Mouse (Mus musculus) mature B cell (primary cell): ENCODE measurements around the gene 1700013G24Rik.

ENCODE experiments used
- in situ Hi-C: fragments of 300-500 bp; cut with MboI; formaldehyde crosslinking; loops from 2 replicates; pipeline ENCODE4 v1.14.3; 2019

The 1700013G24Rik gene

DNA sequence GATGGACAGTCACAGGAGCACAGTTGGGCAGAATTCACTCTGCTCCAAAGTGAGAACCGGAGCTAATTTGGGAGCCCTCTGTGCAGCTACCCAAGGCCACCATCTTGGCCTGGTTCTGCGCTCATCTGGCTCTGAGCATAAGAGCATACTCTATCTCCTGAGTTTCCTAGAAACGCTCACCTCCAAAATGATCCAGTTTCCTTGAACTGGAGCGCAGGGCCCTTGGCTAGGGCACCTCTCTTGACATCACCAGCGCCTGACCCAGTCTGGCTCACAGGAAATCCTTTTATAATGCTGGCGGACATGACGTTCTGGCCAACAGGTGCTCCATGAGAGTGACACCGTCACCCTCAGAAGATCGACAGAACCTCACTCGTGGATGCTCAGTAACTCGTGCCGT is 3.5 kb downstream of the 1700013G24Rik start:
- in situ Hi-C loops: no loop called here

DNA sequence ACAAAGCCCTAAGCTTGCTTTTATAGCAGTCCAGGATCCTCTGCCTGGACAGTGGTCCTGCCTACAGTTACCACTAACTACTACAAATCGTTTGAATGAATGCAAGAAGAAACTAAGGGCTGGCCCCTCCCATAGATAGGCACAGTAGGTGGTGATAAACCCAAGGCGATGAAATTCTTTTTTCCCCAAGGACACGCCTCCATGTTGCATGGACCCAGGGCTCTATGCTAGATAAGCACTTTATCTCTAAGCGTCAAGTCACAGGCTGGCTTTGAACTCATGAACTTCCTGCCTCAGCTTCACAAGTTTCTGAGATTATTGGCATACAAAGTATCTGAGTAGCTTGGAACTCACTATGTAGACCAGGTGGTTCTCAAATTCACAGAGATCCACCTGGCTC is 4.2 kb downstream of the 1700013G24Rik start:
- in situ Hi-C loops: no loop called here

DNA sequence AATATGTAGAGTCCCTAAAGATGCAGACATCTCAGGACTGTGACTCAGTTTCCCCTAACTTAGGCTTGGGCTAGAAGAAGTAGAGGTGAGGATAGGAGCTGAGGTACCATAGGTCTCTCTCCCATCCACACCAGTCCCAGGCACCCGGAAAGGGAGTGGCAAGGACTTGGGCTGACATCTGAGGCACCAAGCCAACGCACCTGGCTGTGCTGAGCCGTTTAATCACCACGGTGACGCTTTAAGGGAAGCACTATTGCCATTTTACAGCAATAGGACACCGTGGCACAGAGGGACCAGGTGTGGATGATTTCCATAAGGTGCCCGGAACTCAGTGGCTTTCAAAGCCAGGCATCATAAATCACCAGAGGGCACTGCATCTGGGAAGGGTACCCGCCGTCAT is 5.2 kb downstream of the 1700013G24Rik start:
- in situ Hi-C loops: no loop called here

DNA sequence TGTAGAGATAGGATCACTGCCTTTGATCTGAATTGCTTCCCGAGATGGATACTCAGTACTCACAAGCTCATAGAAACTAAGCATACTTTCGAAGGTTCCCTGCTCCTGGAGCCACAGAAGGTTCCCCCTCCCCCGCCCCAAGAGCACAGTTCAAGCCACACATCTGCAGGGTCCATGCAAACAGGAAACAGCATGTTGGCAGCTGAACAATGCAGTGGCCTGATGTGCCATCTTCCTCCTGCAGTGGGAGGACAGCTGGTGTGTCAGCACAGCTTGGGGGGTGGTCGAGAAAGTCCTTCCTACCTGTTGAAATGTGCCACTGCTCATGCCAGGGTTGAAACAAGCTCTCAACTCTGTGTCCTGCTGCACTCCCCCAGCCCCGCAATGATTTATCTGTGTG is 5.8 kb downstream of the 1700013G24Rik start:
- in situ Hi-C loops: no loop called here

DNA sequence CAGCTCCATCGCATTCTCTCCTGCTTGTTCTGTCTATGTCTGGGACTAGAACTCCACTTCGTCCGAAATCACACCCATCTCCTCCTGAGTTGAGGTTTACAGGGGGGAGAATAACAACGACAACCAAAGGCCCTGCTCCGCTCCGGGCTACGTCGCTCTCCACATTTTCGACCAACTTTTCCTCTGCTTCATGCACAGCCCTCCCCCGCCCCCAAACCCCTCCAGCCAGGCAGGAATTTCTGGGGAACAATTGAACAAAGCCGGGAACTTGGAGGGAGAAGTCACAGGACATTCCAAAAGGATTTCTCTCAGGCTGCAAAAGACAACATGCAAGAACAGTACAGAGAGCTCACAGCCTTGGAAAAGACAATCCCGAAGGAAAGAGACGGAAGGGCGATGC is 7.6 kb downstream of the 1700013G24Rik start:
- in situ Hi-C loops: no loop called here

DNA sequence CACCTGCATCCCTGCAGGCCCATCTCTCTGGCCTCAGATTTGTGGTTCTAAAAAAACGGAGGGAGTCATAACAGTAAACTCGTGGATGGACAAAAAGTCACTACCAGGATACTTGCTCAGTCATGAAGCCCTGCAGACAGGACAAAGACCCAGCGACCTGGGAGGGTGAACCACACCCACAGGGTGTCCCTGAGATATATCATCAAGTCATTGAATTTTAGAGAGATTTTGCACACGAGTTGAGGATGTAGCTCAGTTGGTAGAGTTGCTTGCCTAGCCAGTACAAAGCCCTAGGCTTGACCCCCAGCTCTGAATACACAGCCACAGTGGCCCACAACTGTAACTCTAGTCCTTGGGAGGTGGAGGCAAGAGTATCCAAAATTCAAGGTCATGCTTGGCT is 8.1 kb downstream of the 1700013G24Rik start:
- in situ Hi-C loops: no loop called here

DNA sequence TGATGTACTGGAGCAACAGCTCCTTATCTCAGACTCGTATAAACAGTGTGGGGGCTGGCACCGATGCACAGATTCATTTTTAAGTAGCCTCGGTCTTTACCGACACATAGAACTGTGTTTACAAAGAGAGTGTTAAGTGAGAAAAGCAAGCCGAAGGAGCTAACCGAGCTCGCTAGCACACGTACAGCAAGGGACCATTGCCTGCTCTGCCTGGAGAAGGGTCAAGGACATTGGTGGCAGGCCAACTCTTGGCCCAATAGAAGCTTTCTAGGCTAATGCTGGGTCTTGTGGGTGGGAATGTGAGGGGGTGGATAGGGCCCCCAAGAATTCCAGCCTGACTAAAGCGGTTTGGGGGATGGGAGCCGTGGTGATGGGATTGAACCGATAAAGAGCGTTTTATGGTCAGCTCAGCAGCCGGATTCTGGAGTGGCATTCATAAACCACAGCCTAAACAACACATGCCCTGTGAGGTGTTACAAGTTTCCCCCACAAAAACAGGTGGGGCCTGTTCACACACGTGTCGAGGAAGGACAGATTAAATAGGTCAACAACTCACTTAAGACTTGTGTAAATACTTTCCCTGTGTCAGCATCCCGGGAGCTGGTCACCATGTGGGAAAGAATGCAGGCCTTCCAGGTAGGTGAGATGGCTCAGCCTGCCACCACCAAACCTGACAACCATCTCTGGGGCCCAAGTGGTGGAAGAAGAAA is 9.1 kb downstream of the 1700013G24Rik start:
- in situ Hi-C loops: no loop called here

DNA sequence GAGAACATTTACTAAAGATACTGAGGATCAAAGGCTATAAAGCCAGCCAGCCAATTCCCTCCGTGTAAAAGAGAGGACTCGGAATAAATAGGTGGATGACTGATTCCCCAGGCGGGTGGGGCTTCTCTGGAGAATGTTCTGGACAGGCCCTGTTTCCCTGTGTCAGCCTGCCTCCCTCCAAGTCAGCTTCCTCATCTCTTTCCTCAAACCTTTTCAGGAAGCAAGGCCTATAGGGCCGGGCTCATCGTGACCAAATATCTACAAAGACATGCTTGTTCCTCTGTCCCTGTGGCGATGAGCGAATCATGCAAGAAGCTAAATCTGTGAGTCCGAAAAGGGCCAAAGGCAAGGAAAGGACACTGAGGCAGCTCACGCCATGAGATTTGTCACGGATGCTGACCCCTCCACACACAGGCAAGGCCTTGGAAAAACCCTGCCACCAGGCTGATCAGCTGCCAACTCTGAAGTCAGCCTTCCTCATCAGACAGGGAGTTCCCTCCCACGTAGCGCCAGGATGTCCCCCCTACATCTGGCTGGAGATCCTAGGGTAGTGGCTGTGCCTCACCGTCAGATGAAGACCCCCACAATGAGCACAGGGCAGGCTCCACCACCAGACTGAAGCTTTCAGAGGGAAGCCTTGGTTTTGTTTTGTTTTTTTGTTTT is 12.2 kb downstream of the 1700013G24Rik start:
- in situ Hi-C loops: no loop called here

DNA sequence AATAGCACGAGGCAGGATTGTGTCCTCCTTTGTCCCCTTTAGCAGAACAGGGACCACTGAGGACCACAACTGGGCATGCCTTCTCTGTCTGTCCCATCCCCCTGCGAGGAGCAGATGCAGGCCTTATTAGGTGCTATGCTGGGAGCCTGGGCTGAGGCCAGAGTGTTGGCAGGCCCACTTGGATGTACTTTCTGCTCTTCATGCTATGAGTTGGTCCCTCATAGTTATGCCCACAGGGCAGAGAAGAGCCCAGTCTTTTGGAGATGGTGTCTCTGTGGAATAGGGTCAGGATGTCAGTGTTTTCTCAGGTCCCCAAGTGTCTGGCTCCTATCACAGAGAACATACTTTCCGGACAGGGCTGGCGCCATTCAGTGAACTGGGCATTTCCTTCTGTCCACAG is 13.9 kb downstream of the 1700013G24Rik start:
- in situ Hi-C loops: no loop called here

DNA sequence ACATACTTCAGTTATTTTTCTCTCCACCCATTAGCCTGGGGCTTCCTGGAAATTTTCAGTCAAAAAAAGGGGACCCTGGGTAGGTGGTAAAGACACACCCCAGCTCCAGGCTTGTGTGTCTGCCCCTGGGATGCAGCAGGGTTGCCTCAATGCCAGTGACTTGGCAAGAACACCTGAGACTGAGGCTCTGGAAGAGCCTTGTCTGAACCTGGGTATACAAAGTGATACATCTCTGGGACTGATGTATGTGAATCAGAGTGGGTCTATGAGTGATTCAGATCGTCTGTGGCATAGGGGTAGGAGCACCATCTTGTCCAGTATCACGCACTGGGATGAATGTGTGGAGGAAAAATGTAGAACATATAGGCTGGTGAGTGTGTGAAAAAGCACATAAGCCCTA is 14.4 kb downstream of the 1700013G24Rik start:
- in situ Hi-C loops: no loop called here

DNA sequence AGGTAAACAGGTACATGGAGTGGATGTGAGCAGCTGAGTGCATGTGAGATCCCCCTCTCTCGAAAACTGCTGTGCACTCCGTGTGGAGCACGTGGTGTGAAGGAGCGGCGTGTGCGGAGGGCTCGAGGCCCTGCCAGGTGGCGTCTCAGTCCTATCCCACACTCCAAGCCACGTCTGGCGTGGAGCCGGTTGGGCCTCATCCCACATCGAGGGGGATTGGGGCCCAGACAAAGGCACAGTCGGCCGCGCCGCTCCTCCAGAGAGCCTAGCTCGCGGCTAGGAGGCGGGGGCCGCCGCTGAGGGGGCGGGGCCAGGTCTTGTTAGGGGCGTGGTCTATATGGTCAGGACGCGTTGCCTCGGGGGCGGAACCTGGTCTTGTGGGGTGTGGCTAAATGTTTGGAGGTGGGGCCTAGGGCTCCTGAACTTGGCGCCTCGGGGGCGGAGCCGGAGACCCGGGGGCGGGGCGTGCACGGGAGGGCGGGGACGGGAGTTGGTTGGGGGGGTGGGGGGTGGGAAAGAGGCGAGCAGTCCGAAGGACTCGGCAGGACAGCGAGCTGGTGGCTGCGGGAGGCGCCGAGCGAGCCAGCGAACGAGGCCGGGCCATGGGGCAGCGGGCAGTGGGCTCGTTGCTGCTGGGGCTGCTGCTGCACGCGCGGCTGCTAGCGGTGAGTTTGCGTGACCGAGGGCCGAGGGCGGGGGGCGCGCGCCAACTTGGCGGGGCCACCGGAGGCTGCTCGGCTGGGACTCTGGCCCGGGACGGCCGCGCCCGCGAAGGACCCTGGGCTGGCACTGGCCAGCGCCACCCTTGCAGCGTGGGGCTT is 15.4 kb downstream of the 1700013G24Rik start, which contains the start of gene Hspg2:
Gene Hspg2, plus strand, starts transcription at position 510 of the 821 bp plus-strand sequence.
- in situ Hi-C loops: no loop called here

DNA sequence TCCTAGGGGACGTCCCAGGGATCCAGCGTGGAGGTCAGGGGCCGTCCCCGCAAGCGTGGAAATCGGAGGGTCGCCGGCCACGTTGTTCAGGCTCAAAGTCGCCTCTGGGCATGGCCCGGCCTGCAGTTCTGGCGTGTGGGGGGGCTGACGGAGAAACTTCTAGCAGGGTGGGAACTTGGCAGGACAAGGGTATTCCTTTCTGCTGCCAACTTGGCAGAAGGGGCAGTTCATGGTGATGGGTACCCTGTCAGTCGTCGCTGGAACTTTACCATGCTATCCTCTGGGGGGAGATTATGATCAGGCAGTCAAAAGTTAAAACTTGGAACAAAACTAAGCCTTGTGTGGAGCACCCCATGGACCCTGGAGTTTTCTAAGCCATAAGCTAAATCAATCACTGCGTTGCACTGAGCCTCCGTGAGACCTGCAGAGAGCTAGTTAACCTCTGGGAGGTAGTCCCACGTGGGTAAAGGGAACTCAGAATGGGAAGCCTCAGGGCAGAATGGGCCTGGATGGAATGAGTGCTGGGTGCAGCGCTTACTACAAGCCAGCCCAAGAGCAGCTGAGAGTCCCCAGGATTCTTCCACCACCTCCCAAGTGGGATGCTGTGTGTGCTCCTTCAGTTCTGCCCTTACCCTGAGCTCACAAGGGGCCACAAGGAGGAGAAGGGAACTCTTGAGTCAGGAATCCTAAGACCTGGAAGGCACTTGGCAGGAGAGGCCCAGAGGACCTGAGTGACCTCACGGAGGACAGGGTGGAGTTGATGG is 16.2 kb downstream of the 1700013G24Rik start:
- in situ Hi-C loops: no loop called here

DNA sequence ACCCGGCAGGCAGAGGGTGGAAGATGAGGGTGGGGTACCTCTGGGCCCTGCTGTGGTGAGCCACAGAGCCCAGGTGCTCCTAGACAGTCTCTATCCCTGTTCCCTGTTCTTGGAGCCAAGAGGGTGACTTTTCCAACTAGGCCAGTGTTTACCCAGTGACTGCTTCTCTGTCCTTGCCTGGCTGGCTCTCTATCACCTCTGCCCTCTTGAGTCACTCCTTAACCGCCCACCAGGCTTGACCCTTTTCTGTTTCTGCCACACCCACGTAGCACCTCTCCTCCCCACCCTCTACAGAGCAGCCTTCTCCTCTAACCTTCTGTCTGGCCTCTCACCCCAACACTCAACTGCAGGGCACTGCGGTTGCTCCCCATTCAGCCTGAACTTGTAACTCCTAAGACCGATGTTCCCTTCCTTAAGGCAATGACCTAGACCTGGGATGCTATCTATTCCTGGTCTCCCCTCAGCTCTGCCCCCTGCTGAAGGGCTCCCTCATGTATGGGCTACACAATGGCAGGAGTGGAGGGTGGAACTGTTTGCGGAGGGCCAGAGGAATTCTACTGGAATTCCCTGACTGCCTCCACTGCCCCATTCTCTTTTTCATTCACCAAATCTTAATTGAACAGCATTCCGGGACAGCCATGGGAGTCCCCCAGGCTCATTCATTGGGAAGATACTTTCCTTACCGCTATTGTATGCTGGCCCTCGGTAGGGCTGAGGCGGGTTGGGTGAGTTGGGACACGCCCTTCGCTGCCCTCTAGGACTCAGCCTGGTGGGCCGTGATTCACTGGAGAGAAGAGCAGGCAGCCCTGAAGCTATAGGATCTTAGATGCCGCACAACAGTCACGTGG is 17.0 kb downstream of the 1700013G24Rik start:
- in situ Hi-C loops: no loop called here

DNA sequence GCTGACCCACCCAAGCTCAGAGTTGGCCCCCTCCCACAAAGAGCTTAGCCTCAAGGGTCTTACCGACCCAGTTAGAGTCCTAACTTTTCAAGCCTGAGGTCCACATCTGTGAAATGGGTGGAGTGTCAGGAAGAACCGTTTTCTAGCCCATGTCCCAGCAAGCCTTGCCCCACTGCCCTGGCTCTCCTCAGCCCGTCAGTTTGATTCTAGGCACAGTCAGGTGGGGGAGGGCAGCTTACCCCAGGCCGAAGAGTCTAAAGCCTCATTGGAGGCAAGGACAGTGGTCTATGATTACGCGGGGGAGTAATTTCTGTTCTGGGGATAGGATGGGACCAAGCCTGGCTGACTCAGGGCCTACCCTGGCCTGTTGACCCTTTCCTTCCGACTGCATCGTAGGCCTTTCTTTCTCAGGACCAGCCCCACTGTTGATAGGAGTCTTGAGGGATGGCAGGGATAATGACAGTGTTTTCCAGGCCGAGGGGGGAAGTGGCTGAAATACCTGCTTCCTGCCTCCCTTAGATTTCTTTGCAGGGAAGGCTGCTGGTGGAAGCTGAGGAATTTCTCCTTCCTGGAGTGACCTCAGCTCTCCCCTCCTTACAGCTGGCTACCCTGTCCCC is 17.7 kb downstream of the 1700013G24Rik start:
- in situ Hi-C loops: no loop called here

DNA sequence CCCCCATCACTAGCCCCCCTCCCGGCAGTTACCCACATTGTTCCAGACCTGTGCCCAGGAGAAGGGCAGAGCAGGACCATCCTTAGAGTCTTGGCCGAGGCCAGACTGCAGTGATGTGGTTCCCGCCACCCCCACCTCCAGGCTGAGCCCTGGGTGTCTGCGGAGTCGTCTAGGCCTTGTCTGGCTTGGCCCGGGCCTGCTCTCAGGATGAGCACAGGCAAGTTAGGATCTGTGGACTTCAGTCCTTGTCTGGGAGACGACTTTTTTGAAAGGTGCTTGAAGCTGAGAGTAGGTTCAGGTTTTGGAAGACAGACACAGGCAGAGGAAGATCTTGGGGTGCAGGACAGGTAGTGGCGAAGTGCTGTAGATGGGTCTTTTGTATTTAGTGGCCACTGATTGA is 18.2 kb downstream of the 1700013G24Rik start:
- in situ Hi-C loops: no loop called here

DNA sequence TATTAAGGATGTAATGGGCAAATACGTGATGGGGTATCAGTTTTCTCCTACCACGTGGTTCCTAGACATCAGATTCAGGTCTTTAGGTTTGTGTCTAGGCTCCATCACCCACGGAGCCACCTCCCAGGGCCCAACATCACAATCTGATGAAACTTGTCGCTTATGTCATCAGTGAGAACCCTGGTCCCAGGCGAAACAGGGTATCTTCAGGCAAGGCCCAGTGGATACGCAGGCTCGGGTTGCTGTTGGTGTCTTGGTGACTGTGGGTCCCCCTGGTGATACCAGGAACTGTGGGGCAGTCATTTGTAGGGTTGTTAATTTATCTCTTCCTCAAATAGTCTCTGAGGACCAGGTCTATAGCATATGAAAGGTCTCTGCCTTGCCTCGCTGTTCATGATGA is 20.2 kb downstream of the 1700013G24Rik start:
- in situ Hi-C loops: no loop called here

DNA sequence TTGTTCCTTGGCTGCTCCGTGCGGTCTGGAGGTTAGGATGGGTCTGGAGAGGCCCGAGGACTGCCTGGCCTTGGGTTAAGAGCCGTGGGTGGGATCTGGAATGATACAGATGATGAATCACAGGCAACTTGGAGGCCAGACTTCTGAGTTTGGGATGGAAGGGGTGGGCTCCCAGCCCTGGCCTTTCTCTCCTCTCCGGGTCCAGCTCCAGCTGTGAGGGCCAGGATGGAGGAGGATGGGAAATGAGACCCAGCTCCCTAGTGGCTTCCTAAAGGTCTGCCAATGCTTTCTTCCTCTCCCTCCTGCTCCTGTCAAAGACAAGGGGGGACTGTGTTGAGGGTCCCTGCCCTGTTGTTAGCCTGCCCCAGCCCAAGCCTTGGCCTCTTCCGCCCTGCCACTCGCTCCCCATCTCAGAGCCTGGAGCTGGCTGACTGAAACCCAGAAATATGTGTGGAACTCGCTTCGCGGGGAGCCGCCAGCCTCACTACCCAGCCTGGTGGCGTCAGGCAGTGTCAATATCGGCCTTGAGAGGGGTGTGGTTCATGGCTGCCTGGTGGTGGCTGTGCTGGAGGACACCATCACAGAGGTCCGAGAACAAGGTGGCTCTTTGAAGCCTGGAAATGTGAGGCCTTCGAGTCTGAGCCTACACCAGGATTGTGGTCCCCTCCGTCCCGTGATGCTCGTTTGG is 20.8 kb downstream of the 1700013G24Rik start:
- in situ Hi-C loops: no loop called here

DNA sequence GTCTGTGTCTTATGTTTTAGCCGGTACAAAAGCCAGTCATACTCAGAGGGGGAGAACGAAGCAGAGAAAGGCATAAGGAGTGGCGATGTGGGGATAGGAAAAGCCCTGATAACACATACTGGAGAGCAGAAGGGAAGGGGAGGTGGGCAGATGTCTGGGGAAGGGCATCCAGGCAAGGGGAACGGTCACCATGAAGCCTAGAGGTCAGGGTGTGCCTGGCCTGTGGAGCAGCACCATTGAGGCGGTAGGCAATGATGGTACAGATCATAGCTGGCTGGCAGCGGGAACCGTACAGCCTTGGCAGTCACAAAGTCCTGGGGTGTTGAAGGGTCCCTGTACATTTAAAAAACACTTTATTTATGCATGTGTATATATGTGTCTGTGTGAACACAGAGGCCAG is 21.6 kb downstream of the 1700013G24Rik start:
- in situ Hi-C loops: no loop called here

DNA sequence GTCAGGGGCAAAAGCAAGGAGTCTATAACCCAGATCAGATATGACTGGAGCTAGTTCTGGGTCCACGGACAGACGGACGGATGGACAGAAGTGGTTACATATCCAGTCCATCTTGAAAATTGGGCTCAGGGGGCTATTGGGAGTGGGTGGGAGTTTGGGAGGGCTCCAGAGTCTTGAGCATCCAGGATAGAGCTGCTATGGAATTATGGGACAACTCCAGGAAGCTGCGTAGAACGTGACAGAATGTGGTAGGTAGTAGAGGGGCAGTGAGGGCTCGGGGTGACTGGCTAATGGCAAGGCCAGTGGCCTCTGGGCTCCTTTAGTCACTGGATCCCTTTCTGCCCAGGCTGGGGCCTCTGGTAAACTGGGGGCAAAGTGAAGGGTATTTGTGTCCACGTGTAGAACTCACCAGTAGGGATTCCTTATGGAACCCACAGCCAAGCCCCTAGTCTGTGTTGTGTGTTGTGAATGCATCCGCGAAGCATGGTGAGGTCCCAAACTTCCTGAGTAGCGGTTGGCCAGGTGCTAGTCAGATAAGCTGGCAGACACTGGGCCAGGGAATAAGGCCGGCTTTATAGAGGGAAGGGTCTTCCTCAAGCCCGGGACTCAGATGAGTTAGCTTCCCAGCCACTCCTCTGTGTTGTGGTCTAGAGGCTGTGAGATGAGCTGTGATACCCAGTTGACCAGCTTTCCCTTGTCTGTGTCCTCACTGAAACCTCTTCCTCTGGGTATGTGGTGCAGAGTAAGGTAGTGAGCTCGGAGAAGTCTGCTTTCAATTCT is 22.4 kb downstream of the 1700013G24Rik start:
- in situ Hi-C loops: no loop called here
